Mouse (Mus musculus): ENCODE measurements around the gene Appl2.

The Appl2 gene

DNA sequence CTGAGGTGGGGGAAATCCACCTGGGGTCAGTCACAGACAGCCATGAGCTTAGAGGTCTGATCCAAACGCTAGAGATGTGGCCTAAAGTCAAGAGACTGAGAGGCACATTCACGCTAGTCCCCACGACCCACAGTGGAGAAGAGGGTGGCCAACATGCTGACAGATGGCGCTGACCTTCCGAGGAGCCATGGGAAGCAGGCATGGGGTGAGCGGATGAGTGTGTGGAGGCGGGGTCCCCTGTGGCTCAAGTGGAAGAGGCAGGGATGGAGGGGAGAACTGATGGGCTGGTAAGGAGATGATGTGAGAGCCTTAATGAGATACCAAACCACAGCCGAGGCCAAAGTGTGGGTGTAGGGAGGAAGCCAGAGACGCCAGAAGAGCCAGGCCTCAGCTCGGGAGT is 16.8 kb downstream of the Appl2 start:
- CTCF ChIA-PET = interaction anchor here (0.5 kb wide), 1 partner anchor 56 kb away, joined by 3 read pairs; no protein-coding TSS in a partner anchor

DNA sequence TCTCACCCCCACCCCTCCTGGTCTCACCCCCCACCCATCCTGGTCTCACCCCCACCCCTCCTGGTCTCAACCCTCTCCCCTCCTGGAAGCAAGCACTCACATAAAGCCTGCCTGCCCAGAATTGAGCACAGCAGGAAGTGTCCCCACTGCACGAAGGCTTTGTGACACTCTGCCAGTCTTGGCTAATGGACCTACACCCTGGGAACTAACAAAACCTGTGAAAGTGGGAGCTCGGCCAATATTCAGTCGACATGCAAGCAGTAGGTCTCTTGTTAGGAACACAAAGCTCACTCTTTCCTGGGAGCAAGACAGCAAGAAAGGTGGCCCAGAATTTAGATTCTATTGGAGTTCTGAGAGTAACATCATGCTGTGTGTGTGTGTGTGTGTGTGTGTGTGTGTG is 17.6 kb downstream of the Appl2 start:
- CTCF ChIA-PET = no interaction called here

DNA sequence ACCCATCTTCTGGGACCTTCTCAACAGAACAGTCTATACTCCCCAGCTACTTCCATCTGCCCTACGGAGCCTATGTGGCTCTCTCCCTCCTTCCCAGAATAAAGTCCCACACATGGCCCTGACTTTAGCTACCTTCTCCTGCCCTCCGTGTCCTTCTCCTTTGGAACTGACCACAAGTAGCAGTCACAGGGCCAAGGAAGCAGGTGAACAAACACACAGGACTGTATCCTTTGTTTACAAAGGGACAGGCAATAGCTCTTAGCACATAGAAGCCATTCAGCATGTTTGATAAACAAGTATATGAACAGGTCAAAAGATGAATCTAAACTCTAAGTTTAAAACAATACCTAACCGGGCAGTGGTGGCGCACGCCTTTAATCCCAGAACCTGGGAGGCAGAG is 18.7 kb downstream of the Appl2 start:
- CTCF ChIA-PET = interaction anchor here (0.6 kb wide), 1 partner anchor 17 kb away, joined by 3 read pairs; no protein-coding TSS in a partner anchor

DNA sequence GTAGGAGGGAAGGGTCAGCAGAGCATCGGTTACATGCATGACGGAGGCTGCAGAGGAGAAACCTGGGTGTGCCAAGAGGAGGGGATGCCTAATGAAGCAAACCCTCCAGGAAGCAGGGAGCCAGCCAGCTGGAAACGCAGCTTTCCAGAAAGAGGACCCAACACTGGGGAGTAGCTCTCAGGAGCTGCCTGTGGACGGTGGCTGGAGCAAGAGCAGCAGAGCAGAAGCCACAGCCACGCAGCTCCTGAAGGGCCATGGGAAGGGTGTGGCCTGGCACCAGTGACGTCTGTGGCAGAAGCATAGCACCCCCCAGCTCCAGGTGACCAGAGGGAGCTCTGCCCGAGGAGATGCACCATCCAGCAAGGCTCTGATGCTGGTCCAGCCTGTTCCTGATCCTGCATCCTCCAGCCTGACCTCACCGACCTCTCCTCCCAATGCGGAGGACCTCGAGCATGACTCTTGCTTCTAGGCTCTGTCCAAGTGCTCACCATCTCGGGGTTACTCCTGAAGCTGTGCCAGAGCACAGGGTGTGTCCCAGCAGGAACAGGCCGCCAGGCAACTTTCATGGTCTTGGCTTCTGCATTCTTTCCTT is 19.3 kb downstream of the Appl2 start:
- CTCF ChIA-PET = interaction anchor here (0.5 to 0.6 kb wide), 2 partner anchors 18 to 333 kb away, joined by 3 to 5 read pairs; no protein-coding TSS in a partner anchor

DNA sequence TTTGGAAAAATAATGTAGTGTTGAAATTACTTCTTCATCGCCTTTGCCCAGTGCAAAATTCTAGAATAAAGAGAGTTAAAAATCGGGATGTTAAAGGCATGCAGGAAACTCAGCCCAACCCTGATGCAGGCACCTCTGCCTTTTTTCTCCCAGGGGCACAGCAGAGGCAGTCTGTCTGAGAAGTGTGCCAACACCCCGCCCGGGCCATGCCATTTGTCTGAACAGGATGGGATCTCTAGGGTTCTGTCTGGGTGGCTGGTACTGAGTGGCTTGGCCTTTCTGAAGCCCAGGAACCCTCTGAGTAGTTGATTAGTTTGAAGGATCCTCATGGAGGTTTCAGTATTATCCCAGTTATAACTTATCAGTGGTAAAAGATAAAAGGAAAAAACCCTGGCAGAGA is 20.3 kb downstream of the Appl2 start:
- CTCF ChIA-PET = no interaction called here

DNA sequence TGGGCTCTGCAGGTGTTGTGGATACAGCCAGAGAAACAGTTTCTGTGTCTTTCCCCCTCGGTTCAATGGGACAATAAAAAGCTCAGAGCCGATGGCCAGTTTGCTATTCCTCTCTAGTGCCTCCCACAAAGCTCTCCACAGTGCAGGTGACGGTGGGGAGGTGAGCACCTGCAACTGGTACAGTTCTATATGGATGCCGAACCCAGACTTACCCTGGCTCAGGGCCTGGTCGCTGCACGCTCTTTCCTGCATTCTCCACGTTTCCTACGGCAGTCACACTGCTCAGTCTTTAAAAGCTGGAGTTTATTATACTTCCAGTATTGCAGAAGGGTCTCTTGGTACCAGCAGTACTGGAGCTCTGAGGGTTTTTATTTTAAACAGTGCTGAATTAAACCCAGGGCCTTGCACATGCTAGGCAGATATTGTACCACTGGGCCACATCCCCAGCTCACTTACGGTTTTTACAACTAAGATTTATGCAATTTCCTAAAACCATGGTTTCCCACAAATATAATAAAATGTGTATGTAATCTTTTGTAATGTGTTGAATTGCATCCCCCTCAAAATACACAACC is 21.3 kb downstream of the Appl2 start:
- CTCF ChIA-PET = no interaction called here

DNA sequence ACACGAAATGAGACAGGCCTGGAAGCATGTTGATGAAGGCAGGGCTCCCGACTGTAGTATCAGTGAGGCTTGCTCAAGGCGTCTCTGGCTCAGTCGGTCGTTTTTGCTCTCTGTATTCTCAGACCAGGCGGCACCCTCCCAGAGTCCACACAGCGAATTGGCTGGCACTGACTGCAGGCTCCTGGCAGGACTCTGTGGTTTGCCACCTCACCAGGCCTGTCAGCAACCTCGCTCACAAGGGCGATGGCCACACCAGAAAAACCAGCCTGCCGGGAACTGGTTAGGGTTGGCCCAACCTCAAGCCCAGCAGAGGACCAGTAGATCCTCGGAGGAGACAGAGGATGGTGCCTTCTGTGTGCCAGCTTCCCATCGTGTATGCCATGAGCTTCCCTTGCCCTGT is 23.7 kb downstream of the Appl2 start:
- CTCF ChIA-PET = no interaction called here

DNA sequence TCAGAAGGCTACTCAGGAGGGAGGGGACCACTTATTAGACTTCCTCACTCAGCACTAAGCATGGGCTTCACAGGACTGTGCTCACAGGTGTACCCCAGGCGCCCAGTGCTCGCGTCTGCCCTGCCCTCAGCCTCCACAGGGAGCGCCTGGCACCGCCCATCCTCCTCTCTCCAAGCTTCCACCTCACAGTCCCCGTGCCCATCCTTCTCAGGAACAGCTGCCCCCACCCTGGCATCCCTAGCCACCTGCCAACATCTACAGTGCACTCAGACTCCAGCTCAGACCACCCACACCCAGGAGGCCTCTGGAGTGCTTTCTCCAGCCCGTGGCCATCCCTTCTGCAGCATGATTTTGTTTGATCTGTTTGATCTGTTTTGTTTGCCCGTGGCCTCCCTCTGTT is 24.5 kb downstream of the Appl2 start:
- CTCF ChIA-PET = no interaction called here

DNA sequence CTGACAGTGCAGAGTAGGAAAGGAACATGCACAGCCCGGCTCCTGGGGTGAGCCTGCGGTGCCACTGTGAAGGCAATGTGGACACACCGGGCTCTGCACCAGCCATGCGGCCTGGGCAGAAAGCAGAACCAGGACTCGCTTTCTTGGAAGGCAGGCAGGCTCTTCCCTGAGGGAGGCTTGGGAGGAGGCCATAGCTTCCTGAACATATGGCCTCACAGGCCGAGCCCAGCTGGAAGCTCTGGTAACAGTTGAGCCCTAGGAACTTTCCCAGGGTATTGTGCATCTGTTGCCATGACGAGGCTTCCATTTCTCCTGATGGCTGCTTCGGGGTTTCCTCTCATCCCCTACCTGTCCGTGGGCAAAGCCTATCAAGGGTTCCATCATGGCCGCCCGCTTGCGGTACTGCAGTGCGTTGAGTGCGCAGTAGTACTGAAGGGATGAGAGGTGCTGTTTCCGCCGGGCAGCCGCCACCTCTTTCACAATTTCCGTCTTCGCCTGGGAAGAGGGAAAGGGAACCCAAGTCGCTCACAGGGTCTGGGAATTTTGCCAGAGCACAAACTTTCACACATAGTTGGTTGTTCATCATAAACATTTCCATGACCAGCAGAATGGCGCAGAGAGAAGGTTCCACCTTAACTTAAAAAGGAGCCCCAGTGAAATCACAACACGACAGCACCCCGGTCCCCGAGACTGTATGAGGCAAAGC is 28.0 kb downstream of the Appl2 start:
- CTCF ChIA-PET = no interaction called here

DNA sequence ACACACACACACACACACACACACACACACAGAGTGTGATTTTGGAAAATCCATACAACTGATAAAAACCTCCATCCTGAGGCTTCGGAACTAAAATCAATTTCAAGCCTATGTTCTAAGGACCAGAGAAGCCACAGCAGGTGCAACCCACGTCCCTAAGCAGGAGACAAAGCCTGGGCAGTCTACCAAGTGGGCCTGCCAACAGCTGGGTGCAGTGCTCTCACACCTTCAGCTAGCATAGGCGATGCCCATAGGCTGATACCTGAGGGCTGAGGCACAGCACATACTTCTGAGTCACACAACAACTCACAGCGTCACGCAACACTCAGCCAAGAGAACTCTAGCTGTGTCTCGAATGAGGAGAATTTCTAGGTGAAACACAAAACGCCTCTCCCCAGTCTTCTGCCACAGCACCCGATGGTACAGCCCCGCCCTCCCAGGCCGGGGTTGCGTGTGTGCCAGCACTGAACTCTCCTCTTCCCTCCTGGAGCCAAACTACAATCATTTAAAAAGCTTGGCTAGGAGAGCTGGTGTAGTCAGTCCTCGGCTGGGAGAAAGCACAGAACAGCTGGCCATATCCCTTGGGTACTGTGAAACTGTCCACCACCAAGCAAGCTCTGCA is 29.6 kb downstream of the Appl2 start:
- CTCF ChIA-PET = no interaction called here

DNA sequence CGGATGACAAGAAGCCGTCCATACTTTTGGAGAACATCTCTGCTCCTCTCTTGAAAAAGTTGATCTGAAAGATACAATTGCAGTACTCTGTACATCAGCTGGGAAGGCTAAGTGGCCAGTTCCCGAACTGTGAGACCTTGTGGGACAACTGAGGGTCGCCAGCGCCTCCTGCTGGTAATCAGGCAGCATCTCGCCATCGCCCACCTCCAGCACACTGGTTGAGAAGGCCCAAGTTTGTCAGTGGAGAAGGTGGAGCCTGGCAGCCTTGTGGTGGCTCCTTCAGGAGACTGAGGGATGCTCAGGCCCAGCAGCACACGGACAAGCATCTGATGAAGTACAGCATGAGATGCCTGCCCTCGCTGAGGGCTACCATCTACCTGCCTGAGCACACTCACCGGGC is 31.2 kb downstream of the Appl2 start:
- CTCF ChIA-PET = no interaction called here

DNA sequence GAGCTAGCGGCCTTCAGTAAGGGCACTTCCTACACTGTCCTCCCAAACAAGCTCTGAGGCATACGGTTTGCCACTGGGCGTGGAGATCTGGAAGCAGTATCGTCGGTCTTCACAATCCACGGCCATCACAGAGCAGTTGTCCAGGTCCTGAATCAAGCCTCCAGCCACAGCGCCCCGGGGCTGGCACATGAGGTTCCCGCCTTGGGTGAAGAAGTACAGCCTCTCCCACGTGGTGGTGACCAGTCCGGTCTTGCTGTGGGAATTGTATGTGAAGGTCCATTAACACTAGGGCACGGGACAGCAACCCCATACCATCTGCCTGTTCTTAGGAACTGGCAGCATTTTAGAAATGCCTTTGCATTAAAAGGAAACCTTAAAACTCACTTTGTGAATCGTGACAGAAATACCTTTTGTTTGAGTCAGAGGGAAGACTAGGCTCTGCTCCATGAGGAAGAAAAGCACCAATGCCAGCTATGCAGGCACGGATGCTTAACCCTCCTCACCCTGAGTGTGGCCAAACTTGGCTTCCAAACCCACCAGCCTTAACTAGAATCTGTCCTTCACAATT is 35.8 kb downstream of the Appl2 start:
- CTCF ChIA-PET = no interaction called here

DNA sequence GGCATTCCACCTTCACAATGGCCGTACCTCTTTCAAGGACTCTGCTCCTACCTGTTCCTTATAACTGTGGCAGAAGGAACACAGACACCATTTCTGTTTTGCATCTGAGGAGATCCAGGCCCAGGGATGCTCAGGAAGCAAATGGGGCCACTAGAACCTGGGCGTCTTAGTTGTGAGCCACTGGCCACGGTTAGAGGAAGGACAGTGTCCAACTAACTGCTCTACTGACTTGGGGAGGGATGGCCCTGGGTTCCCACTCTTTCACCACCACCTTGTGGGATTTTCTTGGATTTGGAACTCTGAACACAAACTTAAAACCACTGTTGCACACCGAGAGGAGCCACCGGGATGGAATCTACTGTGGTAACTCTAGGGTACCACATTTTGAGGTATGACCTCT is 36.7 kb downstream of the Appl2 start:
- CTCF ChIA-PET = interaction anchor here (0.7 kb wide), 1 partner anchor 457 kb away, joined by 3 read pairs; no protein-coding TSS in a partner anchor

DNA sequence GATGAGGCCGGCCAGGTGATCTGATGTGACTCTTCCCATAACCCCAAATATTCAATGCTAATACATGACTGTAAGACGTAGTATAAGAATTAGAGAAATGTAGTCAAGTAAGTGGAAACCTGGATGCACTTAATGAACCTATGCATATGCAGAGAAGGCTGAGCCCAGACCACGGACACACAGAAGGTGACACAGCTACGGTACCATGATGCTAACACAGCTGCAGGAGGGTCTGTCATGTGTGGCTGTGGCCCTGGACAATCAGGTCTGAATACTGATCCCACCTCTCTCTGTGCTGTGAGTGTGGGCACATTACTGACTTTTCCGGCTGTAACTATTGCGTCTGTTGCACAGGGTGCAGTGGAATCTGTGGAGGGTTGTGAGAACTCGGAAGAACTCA is 38.0 kb downstream of the Appl2 start:
- CTCF ChIA-PET = no interaction called here

DNA sequence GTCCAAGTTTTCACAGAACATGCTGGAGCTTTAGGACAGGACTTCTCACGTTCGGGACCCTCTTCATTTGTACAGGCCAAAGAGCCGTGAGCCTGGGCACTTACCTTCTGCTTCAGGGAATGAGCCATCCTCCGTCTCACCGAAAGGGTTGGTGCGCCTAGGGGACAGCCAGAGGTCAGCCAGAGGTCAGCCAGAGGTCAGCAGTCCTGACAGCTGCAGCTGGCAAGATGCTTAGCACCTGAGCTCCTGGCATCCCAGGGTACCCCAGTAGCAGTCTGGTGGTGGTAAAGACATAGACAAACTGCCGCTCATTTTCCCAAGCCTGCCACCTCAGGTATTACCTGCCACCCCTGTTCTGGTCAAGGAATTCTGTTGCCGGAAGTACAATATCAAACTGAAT is 39.9 kb downstream of the Appl2 start:
- CTCF ChIA-PET = no interaction called here

DNA sequence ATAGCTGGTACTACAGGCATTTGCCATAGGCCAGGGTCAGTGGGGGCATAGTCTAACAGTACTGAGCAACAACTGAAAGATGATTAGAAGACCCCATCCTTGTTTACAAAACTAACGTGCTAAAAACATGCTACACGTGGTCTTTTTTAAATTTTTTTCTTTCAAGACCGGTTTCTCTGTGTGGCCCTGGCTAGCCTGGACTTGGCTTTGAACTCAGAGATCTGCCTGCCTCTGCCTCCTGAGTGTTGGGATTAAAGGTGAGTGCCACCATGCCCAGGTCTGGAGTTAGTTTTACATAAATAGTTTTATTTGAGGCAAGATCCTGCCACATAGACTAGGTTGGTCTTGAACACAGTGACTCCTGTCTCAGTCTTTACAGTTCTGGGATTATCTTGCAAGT is 41.4 kb downstream of the Appl2 start:
- CTCF ChIA-PET = no interaction called here

DNA sequence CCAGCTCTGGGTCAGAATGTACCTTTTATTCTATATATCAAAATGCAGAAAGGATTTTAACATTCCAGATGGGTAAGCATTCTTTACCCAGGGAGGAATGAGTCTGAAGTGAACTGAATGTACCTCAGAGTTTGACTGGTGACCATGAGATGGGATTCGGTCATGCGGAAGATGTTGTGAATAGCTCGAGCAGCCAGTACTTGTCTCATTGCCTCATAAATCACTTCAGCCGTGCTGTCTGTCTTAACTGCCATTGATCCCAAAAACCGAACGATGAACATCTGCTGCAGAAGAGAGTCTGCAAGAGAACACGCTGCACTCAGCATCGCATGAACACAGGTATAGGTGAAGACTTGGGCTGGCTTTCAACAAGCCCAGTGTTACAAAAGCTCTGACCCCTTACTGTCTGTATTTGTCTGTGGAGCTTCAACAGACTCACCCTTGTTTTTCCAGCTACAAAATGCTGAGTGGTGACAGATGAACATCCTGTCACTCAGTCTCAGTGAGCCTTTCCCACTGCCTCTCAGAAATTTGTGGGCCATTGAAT is 42.8 kb downstream of the Appl2 start:
- CTCF ChIA-PET = no interaction called here

DNA sequence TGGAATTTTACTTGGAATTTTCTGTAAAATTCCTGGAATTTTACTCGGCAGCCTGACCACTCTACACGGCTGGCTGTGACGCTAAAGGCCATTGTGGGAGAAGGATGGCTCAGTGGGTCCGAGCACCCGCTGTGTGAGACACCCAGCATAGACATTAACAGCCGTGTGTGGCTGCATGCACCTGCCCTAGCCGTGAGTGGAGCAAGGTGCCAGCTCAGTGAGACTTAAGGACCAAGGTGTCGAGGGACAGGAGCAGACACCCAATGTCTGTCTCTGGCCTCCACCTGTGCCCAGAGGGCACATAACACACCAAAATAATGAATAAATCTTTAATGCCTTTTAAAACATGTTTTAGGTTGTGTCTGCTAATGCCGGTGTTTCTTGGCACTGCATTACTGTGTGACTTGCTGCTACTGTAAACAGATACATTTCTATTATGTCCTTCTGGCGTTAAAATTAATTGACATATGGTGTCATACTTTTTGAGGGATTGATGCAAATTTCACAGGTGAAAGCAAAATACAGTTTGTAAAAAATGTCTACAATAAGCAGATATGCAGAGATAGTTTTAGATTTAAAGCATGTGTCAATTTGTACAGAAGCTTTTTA is 44.5 kb downstream of the Appl2 start:
- CTCF ChIA-PET = no interaction called here

DNA sequence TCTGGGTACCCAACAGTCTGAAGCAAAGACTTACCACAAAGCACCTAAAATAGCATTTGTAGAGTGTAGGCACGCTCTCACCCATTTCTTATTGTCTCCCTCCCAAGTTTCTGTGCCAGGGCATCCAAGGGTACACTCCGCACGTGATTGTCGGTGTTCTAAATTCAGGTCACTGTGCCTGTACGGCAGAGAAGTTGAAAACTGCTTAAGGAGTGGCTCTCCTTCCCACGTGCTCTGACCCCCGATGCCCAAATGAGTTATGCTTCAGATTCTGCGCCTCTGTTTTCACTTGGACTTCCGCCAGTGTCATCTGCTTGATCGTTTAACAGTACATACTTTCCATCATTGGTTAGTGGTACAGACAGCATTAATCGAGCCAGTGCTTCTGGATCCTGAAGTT is 47.9 kb downstream of the Appl2 start:
- CTCF ChIA-PET = interaction anchor here (0.6 kb wide), 1 partner anchor 47 kb away, joined by 3 read pairs; no protein-coding TSS in a partner anchor

DNA sequence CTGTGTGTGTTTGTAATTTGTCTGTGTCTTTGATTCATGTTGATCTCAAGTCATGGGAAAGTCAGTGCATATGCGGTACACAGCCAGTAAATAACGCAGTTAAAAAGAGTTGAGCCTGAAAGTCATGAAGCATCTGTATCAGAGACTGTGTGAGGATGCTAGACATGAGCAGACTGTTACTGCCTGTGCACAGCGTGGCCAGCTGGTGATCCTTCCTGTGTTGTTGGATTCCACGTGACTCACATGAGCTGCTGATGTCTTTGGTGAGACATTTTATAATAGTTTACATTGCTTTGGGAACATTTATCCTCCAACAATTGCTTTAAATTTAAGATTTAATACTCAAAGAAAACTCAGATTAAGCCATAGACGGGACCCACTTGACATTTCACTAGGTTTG is 54.0 kb downstream of the Appl2 start:
- CTCF ChIA-PET = no interaction called here

DNA sequence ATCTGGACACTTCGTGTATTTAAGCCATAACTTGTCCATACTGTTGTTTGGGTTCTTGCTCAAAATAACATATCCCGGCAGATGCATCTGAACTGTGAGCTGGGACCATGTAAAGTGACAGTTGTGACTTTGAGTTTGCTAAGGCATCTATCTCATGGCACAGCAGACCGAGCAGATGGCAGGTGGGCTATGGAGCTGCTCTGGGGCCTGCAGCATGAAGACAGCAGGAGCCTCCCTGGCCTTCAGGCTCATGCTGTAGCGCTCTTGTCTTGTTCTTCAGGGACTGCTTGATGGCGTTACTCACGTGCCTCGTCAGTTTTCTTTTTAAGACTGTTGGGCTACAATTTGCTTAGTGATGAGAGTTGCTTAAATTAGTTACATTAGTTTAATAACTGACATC is 55.9 kb downstream of the Appl2 start:
- CTCF ChIA-PET = no interaction called here

DNA sequence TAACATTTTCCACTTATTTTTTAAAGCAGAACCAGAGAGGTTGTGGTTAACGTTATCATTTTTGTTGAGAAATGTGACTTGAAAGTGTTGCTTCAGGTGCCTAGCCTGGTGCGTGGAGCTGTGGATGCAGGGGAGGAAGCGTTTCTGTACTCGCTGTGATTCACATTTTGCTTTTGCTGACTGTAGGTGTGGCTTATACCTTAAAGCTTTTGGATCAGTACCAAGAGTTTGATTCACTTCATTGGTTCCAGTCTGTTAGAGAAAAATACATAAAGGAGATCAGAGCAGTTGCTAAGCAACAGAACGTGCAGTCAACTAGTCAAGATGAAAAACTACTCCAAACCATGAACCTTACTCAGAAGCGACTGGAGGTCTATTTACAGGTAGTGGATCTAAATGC is 57.7 kb downstream of the Appl2 start:
- CTCF ChIA-PET = interaction anchor here (0.8 kb wide), 1 partner anchor 15 kb away, joined by 5 read pairs; no protein-coding TSS in a partner anchor

Data from spleen, embryonic (tissue).